ENCODE assay signal across 30 mouse cellular contexts in genomic region chr3:67931914-67932313, GRCm38 (mm10). TPM values are rescaled to one million over a fixed set of nuclear protein-coding genes. Genes with fewer than 3 reads are reported as not detected.
DNase-seq lines count a peak whose midpoint lies in the region; TF ChIP-seq lines count a peak whose summit lies in the region.
"Had no signal": no experiment of that assay in that cellular context is flagged by ENCODE, and none has a peak within 500 bp of the region (broad histone marks: within the 10 kb centered on the region; RNA-seq: fewer than 3 reads in every experiment).

No protein-coding gene starts in this region.

- no peak overlapping the region; the same call in 1 of the 2 replicates for H3K27ac ChIP-seq in thymus, adult 2 months (ENCODE audit: control insufficient read depth, insufficient read depth, low read length)
- H3K27ac ChIP-seq in CH12.LX (ENCODE audit: insufficient read depth, low read depth), result no peak overlapping the region
- H3K27ac ChIP-seq: embryonic facial prominence, embryonic 12.5 days; forebrain, embryonic 12.5 days; heart, adult 2 months; heart, embryonic 10.5 days; hindbrain, embryonic 10.5 days; hindbrain, embryonic 13.5 days had no signal

- H3ac ChIP-seq in myocyte (ENCODE audit: control insufficient read depth, insufficient read length), result no peak overlapping the region

- no peak overlapping the region for H3K4me3 ChIP-seq in thymus, adult 2 months (ENCODE audit: control insufficient read depth, insufficient read depth, low read length)
- no peak overlapping the region for H3K4me3 ChIP-seq in CH12.LX (replicated peaks in 1 of 3; ENCODE audit: low read depth in 2 of 3, low read length in 2 of 3, poor library complexity in 1 of 3)
- H3K4me3 ChIP-seq in myocyte, result no peak overlapping the region
- H3K4me3 ChIP-seq: embryonic facial prominence, embryonic 12.5 days; erythroblast, embryonic 14.5 days; forebrain, embryonic 12.5 days; forebrain, embryonic 15.5 days; heart, adult 2 months; heart, embryonic 10.5 days; hindbrain, embryonic 10.5 days; hindbrain, embryonic 13.5 days had no signal

- peak; percentile 86 for DNase-seq in thymus, postnatal 0 days (ENCODE audit: low spot score)
- no peak for DNase-seq in thymus, adult 2 months
- no peak for DNase-seq in CH12.LX (ENCODE audit: extremely low read depth)
- no peak for DNase-seq in adrenal gland, postnatal 36 days
- DNase-seq in kidney, postnatal 36 days, result no peak
- DNase-seq: adrenal gland, adult 8-10 months; adrenal gland, postnatal 25 days; cerebellum, adult 18-20 months; cerebellum, adult 9-10 months; cerebellum, postnatal 14 days; gastrocnemius, postnatal 10 days; gastrocnemius, postnatal 36 days; heart, adult 2 months; heart, postnatal 10 days; heart, postnatal 36 days had no signal

- H3K9me3 ChIP-seq in CH12.LX (replicated peaks; ENCODE audit: low read length), result no peaks in the 10 kb centered on the region
- H3K9me3 ChIP-seq: embryonic facial prominence, embryonic 12.5 days; forebrain, embryonic 12.5 days; forebrain, embryonic 15.5 days; heart, embryonic 10.5 days; hindbrain, embryonic 10.5 days; hindbrain, embryonic 13.5 days had no signal

- no peaks in the 10 kb centered on the region for H3K79me2 ChIP-seq in CH12.LX (replicated peaks; ENCODE audit: control insufficient read depth, extremely low read depth, insufficient read depth, poor library complexity, severe bottlenecking)
- no peaks in the 10 kb centered on the region for H3K79me2 ChIP-seq in myocyte (ENCODE audit: control insufficient read depth, insufficient read depth)

- in situ Hi-C loops in CH12.LX (cut with MboI; ENCODE audit: low pct_ligation_motif_present, low pct_unique_long_range_greater_than_20kb, low sequenced_read_pairs), result no loop called here

- H3K36me3 ChIP-seq in thymus, adult 2 months (ENCODE audit: control insufficient read depth, insufficient read depth, low read length), result no peaks in the 10 kb centered on the region
- H3K36me3 ChIP-seq in CH12.LX (replicated peaks in 1 of 2; ENCODE audit: control insufficient read depth in 1 of 2, insufficient read depth in 1 of 2, low read length in 1 of 2), result no peaks in the 10 kb centered on the region
- no peaks in the 10 kb centered on the region for H3K36me3 ChIP-seq in myocyte (ENCODE audit: control insufficient read depth, insufficient read depth)
- H3K36me3 ChIP-seq: embryonic facial prominence, embryonic 12.5 days; forebrain, embryonic 12.5 days; forebrain, embryonic 15.5 days; heart, embryonic 10.5 days; hindbrain, embryonic 10.5 days; hindbrain, embryonic 13.5 days had no signal

- WGBS in thymus, adult 2 months, result 59% methylated on average over 3 of the region's 3 CpGs

- TF ChIP-seq POLR2A in thymus, adult 2 months (IDR thresholded peaks at IDR 0.05; ENCODE audit: control insufficient read depth, extremely low read depth, insufficient read depth, low read length, poor library complexity), result no peak
- TF ChIP-seq POLR2A in CH12.LX (IDR thresholded peaks at IDR 0.05; ENCODE audit: low read depth, low read length) (no peak), myocyte (IDR thresholded peaks at IDR 0.05; ENCODE audit: insufficient read length, low read depth) (no peak)

- no peak for TF ChIP-seq CTCF in thymus, adult 2 months (IDR thresholded peaks at IDR 0.05; ENCODE audit: borderline replicate concordance, control insufficient read depth, extremely low read depth, insufficient read depth, low read length, poor library complexity)
- no peak for TF ChIP-seq CTCF in CH12.LX (conservative IDR thresholded peaks at IDR 0.05 in 1 of 2, IDR thresholded peaks at IDR 0.05 in 1 of 2; ENCODE audit: low read depth in 2 of 2, low read length in 2 of 2)

- no peaks in the 10 kb centered on the region for H3K4me1 ChIP-seq in thymus, adult 2 months (replicated peaks; ENCODE audit: control insufficient read depth, insufficient read depth, low read length)
- peaks cover 0 to 10% of the 10 kb centered on the region in 2 experiments; a peak in 2 of 4 replicates for H3K4me1 ChIP-seq in CH12.LX (ENCODE audit: control insufficient read depth in 1 of 2, insufficient read depth in 2 of 2)
- H3K4me1 ChIP-seq: embryonic facial prominence, embryonic 12.5 days; heart, embryonic 10.5 days; hindbrain, embryonic 10.5 days had no signal

- no peaks in the 10 kb centered on the region for H3K27me3 ChIP-seq in thymus, adult 2 months (ENCODE audit: control insufficient read depth, insufficient read depth, low read length)
- H3K27me3 ChIP-seq in CH12.LX (replicated peaks) (no peaks in the 10 kb centered on the region), myocyte (ENCODE audit: control insufficient read depth, insufficient read depth, insufficient read length) (peaks cover 20% of the 10 kb centered on the region)
- H3K27me3 ChIP-seq: embryonic facial prominence, embryonic 12.5 days; forebrain, embryonic 12.5 days; forebrain, embryonic 15.5 days; hindbrain, embryonic 13.5 days had no signal

- dilution Hi-C loops in CH12.LX (cut with MboI; ENCODE audit: extremely low pct_ligation_motif_present, extremely low pct_unique_long_range_greater_than_20kb, low sequenced_read_pairs), result no loop called here

- H3K4me2 ChIP-seq in CH12.LX (ENCODE audit: insufficient read depth, low read depth, poor library complexity, severe bottlenecking) (no peak overlapping the region), myocyte (ENCODE audit: low read depth) (no peak overlapping the region)
- H3K4me2 ChIP-seq: embryonic facial prominence, embryonic 12.5 days; forebrain, embryonic 12.5 days; forebrain, embryonic 15.5 days; hindbrain, embryonic 13.5 days had no signal

- no peak for TF ChIP-seq EP300 in CH12.LX (IDR thresholded peaks at IDR 0.05; ENCODE audit: low read length)

- no peak overlapping the region for H3K9ac ChIP-seq in CH12.LX (ENCODE audit: insufficient read depth, low read depth)
- H3K9ac ChIP-seq: embryonic facial prominence, embryonic 12.5 days; forebrain, embryonic 12.5 days; forebrain, embryonic 15.5 days; hindbrain, embryonic 13.5 days had no signal

- TF ChIP-seq RAD21 in CH12.LX (IDR thresholded peaks at IDR 0.05; ENCODE audit: low read depth, low read length), result no peak

TF ChIP-seq in CH12.LX, 34 proteins besides CTCF, POLR2A, EP300 and RAD21:
- TF ChIP-seq KAT2A (IDR thresholded peaks at IDR 0.05; ENCODE audit: insufficient replicate concordance, low read length) (no peak), ZNF384 (IDR thresholded peaks at IDR 0.05; ENCODE audit: low read depth, low read length) (peak; percentile 76)

TF ChIP-seq in myocyte, 11 proteins besides CTCF, POLR2A, EP300 and RAD21:
- no peak for TF ChIP-seq CEBPB (IDR thresholded peaks at IDR 0.05; ENCODE audit: insufficient read depth, poor library complexity, severe bottlenecking)
- TF ChIP-seq SRF (IDR thresholded peaks at IDR 0.05; ENCODE audit: control insufficient read depth, insufficient read length, low read depth), result no peak
- TF ChIP-seq E2F4 (IDR thresholded peaks at IDR 0.05; ENCODE audit: insufficient read depth), result no peak
- TF ChIP-seq MAX (IDR thresholded peaks at IDR 0.05; ENCODE audit: low read depth), result no peak
- no peak for TF ChIP-seq POLR2AphosphoS2 (IDR thresholded peaks at IDR 0.05; ENCODE audit: insufficient read length, low read depth)
- TF ChIP-seq USF1 (IDR thresholded peaks at IDR 0.05; ENCODE audit: low read depth), result no peak
- no peak for TF ChIP-seq REST (IDR thresholded peaks at IDR 0.05; ENCODE audit: insufficient read depth, insufficient read length)
- TF ChIP-seq MYOD1 (IDR thresholded peaks at IDR 0.05; ENCODE audit: control insufficient read depth in 1 of 3, insufficient read length in 2 of 3, low read depth in 2 of 3), result peak in 2 of 3 experiments; percentile 78 to 79
- TF ChIP-seq MYOG (IDR thresholded peaks at IDR 0.05; ENCODE audit: control insufficient read depth in 1 of 3, insufficient read depth in 1 of 3, insufficient read length in 2 of 3, low read depth in 2 of 3), result peak in 1 of 3 experiments; percentile 53
- peak; percentile 59 for TF ChIP-seq TCF12 (IDR thresholded peaks at IDR 0.05; ENCODE audit: insufficient read depth, poor library complexity, severe bottlenecking)
- peak; percentile 50 for TF ChIP-seq TCF3 (IDR thresholded peaks at IDR 0.05; ENCODE audit: insufficient read length, low read depth)

RNA-seq across cellular contexts. Expression of gene Iqschfp, which starts 39.9 kb away (rescaled TPM):
- polyA plus RNA-seq in thymus, postnatal 0 days (2015; fragmentation: Nextera tagmentation; extraction: Ambion mirVana), result not detected in 2 replicates
- polyA plus RNA-seq in thymus, adult 2 months (2012; rRNA removed), result not detected in 2 replicates
- total RNA-seq in CH12.LX (2012; rRNA removed) (0.25 and 0.29 TPM in 2 replicates), CH12.LX (2014; rRNA removed) (not detected in 2 replicates)
- polyA plus RNA-seq in CH12.LX (2012; ENCODE audit: insufficient read length, low read depth) (0.13 TPM in 1 of 2 replicates, not detected in the other), myocyte (2012; fragmentation: generic; extraction: Trizol) (not detected)
- not detected for total RNA-seq in adrenal gland, postnatal 36 days (2021)
- total RNA-seq: adrenal gland, adult 8-10 months; adrenal gland, postnatal 25 days; ES-E14; gastrocnemius, adult 18-20 months; gastrocnemius, postnatal 10 days; gastrocnemius, postnatal 36 days; granulocyte monocyte progenitor cell, adult 5-6 weeks; heart, adult 2 months; heart, postnatal 10 days; heart, postnatal 36 days had no signal
- polyA plus RNA-seq: activated CD4-positive, CD25-positive, alpha-beta regulatory T cell, adult 4 months; C2C12; CD4-positive, CD25-positive, alpha-beta regulatory T cell, adult 4 months; erythroblast, embryonic 14.5 days; heart, adult 2 months; heart, embryonic 10.5 days; heart, embryonic 14.5 days had no signal

RNA-seq across cellular contexts. Expression of gene Iqcj, which starts 39.9 kb away (rescaled TPM):
- polyA plus RNA-seq in thymus, postnatal 0 days (2015; fragmentation: Nextera tagmentation; extraction: Ambion mirVana), result not detected in 2 replicates
- 0.05 TPM in 1 of 2 replicates, not detected in the other for polyA plus RNA-seq in thymus, adult 2 months (2012; rRNA removed)
- 0.47 and 0.63 TPM in 2 replicates for total RNA-seq in CH12.LX (2012; rRNA removed)
- total RNA-seq in CH12.LX (2014; rRNA removed), result not detected in 2 replicates
- not detected in 2 replicates for polyA plus RNA-seq in CH12.LX (2012; ENCODE audit: insufficient read length, low read depth)
- polyA plus RNA-seq in myocyte (2012; fragmentation: generic; extraction: Trizol), result not detected
- total RNA-seq in adrenal gland, postnatal 36 days (2021), result not detected
- total RNA-seq: adrenal gland, adult 8-10 months; adrenal gland, postnatal 25 days; ES-E14; gastrocnemius, adult 18-20 months; gastrocnemius, postnatal 10 days; gastrocnemius, postnatal 36 days; granulocyte monocyte progenitor cell, adult 5-6 weeks; heart, adult 2 months; heart, postnatal 10 days; heart, postnatal 36 days had no signal
- polyA plus RNA-seq: activated CD4-positive, CD25-positive, alpha-beta regulatory T cell, adult 4 months; C2C12; CD4-positive, CD25-positive, alpha-beta regulatory T cell, adult 4 months; erythroblast, embryonic 14.5 days; heart, adult 2 months; heart, embryonic 10.5 days; heart, embryonic 14.5 days; hindbrain, embryonic 10.5 days had no signal
